Mouse (Mus musculus): ENCODE measurements around the gene Tmem87b.

Gene Tmem87b

DNA sequence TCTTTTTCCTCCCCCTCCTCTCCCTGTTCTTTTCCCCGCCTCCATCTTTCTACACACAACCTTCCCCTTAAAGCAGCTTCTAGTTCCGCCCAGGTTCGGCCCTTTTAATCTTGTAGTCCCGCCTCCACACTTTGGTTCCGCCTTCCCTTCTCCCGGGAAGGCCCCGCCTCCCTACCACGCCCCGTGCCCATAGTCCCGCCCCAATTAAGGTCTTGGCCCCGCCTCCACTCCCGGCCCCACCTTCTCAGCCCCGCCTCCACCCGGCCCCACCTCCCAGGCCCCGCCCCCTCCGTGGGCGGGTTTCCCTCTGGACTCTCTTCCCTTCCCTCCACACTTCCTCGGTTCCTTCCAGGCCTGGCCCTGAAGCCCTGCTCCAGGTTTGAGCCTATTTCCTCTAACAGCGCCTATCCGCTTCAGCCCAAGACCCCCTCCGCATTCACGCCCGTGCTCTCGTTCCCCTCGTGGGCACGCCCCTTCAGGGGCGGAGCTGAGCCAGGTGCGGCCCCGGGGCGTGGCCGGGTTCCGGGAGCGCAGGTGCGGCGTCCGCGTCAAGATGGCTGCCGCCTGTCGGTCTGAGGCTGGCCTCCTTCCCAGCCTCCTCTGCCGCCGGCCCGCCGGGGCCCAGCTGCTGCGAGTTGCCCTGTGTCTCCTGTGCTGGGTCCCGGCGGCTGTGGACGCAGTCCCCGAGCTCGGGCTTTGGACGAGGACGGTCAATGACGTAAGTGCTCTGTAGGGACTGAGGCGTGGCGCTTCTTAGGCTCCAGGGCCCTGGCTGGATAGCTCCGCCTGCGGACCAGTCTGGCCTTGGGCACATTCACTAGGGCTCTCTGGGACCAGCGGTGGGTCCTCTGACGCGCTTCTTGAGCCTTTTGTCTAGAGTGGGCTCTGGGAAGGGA is at the start of gene Tmem87b:
Gene Tmem87b, plus strand, starts transcription at position 333 of the 896 bp plus-strand sequence.
- DNase-seq, result peak; percentile 99

DNA sequence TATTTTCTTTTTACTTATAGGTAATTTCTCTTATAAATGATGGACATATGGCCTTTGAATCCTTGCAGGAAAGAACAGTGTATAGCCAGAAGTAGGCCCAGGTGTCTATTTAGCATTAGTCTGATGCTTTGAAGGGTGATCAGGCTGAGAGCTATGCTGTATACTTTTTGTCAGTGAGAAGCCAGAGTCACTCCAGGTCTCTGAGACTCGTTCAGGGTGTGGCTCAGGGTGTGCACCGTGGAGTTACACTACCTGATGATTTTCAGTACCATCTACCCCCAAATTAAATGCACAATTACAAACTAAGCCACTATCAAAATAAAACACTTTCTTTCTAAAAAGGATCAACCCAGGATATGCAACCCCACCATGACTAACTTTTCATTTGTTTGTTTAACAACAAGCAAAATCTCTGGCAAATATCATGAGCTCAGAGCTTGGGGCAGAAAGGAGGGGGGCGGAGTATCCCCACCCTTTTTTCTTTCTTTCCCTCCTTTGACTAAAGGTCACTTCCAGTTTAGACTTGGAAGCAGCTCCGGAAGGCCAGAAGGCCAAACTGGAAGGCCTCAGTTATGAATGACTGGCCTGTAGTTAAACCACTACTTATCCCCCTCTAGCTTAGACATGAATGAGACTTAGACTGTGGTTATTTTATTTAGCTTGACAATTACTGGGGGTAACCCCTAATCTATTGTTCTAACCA is 49.2 kb upstream of the Tmem87b start:
- peak; percentile 70 for DNase-seq

DNA sequence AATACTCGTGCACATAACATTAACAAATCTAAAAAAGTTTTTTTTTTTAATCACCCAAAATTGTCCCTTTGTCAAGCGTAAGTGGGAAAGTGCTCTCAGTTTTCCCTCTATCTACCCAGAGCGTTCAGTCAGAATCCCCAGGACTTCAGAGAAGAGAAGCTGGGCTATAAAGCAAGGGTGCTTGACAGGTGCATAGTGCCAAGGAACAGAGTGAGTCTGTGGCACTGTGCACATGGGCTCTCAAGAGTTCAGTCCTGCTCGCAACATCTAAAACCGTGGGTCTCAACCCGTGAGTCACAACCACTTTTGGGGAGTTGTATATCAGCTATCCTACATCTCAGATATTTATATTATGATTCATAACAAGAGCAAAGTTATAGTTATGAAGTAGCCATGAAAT is 47.4 kb upstream of the Tmem87b start:
- DNase-seq, result peak; percentile 50

DNA sequence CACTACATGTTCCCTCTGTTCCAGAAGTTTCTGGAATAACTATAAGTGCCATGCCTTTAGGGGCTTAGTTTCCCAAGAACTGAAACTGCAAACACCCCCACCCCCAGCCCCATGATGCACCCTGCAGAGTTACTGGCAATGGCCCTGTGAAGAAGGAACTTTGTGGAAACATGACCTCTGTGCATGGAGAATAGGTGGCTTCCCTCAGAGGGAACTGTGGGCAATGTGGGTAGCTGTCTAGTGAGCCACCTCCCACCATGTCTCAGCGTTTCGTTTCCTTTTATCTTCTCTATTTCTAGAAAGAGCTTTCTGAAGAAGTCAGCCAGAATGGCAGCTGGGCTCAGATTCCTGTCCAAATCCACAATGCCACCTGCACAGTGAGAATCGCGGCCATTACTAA is 46.9 kb upstream of the Tmem87b start:
- DNase-seq, result peak; percentile 94

DNA sequence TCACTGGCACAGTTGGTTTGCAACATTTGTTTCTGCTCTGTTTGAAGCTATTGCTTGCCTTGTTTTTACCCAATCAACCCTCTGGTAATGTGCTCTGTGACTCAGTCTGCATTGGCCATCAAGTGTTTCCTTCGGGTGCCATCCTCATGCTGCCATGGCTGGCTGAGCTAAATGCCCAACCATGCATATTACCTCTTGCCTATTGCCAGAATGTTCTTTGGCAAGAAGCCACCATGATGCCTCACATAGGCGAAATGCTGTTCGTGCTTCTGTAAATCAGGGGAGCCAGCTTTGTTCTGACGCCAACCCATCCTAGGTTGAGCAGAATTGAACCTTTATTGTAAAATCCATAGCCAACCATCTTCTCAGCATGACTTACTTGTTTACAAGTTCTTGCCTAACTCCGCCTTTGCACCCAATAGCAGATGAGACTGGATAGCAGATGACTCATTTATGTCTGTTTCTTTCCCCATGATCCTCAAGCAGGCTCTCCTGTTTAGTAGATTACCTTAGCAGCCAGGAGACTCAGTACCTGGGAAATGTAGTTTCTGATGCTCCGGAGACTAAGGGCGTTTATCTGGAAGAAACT is 46.1 kb upstream of the Tmem87b start:
- DNase-seq, result peak; percentile 40

DNA sequence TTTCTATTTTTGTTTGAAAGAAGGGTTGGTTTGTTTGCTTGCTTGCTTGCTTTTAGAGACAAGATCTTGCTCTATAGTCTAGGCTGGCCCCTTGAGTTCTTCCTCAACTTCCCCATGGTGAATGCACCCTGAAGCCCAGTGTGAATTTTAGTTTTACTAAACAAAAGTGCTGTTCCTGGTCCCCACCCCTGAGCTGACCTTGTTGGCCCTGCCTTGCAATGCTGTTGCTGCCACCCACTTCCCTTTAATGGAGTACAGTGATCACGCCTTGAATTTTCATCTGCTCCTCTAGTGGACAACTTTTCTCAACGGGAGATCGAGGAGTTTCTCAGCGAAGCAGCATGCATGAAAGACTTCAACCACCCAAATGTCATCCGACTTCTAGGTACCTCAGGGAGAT is 35.7 kb upstream of the Tmem87b start:
- no peak for DNase-seq

DNA sequence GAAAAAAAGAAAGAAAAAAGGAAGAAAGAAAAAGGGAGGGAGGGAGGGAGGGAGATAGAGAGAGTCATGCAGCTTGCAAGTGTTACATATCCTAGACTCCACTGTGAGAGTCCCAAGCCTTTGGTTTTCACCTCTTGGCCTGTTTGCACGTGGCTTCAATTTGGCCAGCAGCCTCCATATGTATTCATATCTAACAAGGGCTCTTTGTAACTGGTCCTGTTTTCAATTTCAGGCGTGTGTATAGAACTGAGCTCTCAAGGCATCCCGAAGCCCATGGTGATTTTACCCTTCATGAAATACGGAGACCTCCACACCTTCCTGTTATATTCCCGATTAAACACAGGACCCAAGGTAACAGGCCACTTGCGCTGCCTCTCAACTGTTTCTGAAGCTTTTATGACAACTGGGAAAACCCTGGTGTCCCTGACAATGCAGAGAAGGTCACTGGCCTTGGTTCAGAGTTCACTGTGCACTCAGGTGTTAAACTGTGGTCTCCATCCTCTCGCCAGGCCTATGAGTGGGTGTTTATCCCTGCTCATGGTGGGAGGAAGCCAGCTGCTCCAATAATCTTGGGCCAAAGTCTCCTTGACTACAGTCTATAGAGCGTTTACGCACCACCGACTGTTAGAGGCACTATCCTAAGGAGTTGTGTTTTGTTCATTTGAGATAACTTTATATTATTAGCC is 34.1 kb upstream of the Tmem87b start:
- DNase-seq, result no peak

DNA sequence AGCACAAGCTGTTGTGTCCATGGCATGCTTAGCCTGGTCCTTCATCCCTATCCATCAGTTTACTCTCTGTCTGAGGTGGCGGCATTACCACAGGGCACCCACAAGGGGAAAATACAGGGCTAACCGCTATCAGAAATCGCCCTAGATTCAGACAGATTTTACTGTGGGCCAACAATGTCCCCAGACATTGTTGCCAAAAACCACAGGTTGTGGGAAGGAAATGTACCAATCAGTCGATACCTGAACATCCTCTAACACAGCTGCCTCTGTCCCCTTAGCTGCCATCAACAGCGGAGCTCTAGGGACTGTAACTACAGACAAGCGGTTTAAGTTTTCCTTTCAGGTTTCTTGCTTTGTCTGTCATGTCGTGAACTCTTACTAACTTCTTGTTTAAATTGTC is 33.1 kb upstream of the Tmem87b start:
- DNase-seq, result no peak

DNA sequence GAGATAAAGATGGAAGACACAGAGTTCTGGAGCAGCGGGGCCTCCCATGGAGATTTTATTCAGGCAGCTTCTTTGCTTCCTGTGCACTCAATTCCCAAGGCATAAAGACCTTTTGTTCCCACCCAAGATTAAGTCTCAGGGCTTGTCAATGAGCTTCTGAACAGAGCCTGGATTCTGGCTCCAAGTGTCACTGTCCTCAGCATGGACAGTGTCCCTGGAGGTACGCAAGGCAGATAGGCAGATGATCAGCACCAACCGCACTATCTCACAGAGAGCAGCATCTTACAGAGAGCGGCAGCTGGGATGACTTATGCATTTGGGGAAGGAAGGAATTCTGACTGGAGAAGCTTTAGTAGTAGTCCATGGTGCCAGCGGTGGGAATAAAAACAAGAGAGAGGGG is 31.6 kb upstream of the Tmem87b start:
- DNase-seq, result peak; percentile 94

DNA sequence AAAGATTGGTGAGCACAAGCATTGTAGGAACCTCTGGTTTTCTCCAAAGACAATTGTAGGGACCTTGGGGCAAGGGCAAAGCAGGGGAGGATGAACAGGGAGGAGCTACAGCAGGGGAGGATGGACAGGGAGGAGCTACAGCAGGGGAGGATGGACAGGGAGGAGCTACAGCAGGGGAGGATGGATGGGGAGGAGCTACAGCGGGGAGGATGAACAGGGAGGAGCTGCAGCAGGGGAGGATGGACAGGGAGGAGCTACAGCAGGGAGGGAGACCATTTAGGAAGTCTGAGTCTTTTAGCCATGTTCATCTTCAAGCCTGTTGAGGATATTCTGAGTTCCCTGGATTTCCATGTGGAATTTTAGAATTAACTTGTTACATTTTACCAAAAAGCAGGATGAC is 31.1 kb upstream of the Tmem87b start:
- DNase-seq, result no peak

DNA sequence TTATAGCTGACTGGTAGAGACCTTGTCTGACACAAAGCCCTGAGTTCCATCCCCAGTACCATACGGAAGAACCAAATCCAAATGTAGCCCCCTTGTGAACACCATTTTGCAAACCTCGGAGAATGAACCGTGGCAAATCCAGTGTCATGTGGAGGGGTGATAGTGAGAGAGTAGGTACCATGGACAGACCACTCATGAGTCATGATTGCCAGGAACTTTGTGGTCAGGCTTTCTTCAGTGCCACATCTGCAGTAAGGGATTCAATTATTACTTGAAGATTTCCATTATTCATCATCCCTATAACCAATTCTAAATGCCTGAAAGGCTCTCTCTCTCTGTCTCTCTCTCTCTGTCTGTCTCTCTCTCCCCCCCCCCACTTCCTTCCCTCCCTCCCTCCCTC is 30.1 kb upstream of the Tmem87b start:
- DNase-seq, result no peak

DNA sequence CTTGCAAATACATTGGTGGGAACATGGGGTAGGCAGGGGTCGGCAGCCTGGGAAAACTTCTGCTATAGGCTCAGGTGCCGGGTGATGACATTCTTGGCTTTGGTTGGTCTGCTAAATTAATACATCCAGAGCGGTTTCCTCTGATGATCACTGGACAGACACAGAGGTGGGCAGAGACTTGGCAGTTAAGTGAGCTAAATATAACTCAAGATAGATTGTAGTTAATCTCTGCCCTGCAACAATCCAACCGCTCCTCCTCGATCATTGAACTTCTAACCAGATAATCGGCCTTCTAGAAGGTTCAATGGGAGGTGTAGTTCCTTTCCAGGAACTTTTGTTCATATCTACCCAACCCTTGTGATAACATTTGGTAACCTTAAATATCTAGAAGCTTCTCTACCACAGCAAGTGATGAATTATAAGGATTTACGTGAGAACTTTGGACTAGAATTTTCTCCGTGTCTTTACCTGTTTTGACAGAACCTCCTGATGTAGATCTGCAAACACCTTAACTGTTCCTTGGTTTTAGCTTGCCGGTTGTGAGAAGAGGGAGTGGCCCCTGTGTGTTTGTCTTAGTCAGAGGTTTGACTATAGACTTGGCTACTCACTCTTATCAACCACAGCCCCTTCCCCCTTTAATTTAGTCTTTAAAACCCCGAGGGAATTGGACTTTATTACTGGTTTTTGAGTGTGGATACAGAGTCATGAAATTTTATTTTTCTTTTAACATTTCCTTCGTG is 26.9 kb upstream of the Tmem87b start:
- peak; percentile 48 for DNase-seq

DNA sequence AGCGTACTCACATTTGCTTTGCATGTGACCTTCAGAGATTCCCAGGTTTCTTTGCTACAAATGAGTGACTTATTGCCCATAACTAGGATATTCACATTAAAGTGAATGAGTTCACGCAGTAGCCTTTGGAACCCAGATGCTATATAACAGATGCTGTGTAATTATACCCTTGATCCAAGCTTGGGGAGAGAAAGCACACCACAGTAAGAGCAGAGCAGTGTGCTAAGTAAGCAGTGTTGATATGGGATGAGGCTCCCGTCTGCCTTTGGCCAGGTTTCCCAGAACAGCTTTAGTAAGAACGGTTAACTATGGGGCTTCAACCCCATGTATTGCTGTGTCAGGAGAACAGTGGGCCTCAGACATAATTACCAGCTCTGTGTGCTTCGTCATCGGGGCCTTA is 24.0 kb upstream of the Tmem87b start:
- DNase-seq, result no peak

DNA sequence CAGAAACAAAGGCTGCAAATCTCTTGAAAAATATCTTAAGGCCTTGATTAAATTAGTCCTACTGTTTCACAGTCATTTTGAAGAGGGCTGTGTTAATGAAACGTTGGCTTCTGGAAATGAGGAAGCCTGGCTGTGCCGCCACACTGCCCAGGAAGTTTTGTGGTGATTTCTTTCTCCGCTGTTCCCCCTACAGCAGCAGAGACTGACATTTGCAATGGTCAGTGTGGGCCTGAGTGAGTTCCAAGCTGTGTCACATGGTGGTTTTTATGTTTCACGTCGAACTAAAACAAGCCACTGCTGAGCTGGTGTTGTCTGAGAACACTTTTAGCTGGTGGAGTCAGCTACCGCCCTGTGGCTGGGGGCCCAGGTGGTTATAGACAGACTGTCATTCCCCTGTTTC is 21.5 kb upstream of the Tmem87b start:
- peak; percentile 96 for DNase-seq

DNA sequence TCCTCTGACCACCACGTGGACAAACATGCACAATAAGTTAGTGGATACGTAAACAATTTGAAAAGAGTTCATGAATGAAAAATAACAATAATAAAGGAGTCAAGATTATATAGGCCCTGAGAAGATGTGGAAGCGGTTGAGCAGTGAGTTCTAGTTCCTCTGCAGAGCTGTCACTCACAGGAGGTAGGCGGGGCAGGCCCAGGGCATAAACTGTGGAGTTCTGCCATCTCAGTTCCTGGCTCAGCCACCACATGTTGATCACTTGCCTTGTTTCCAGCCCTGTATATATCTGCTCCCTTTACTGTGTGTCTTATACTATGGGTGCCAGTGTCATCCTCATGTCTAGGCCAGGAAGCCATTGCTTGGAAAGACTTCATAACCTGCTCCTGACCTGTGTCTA is 14.5 kb upstream of the Tmem87b start:
- DNase-seq, result peak; percentile 92

DNA sequence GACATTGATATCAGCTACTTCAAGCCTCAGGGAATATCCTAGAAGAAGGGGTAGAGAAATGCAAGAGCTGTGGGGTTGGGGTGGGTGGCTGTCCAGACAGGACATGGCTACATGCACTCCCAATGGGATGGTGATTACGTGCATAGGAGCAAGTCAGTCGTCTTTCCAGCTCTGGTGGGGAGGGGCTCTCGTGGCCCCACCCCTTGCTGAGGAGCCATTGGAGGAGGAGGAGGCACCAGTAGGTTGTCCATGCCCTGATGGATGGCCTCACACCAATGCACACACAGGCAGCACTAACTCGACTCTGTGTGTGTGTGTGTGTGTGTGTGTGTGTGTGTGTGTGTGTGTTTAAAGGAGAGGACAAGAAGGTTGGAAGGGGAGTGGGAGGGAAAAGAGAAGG is 12.6 kb upstream of the Tmem87b start:
- peak; percentile 85 for DNase-seq

DNA sequence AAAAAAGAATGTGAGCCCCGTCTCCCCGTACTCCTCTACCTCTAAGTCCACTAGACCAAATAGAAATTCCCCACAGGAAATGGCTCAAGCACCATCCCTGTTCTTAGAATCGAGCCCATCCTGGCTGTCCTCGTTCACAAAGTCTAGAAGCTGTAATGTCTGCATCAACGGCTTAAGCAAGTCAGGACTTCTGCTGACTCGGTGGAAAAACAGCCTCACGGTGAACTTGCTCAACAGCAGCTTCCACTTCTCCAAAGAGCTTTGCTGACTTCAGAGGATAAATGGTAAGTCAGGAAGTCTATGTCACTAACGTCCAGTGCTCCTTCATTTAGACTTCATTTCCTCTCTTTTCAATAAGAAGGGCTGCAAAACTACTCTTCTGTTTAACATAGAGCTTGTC is 11.4 kb upstream of the Tmem87b start:
- DNase-seq, result peak; percentile 97

DNA sequence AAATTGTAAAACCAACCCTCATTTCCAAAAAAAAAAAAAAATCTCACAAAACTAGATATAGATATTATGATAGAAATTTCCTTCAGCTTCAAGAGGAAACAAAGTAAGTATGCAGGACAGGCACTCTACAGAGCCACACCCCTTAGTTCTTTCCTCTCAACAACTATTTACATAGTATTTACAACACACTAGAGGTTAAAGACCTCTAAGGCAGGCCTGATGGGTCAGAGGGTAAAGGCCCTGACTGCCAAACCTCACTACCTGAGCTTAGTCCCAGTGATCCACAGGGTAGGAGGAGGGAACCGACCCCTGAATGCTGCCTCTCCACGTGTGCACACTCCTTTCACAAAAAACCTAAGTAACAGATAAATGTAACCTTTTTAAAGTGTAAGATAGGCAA is 5.2 kb upstream of the Tmem87b start:
- peak; percentile 45 for DNase-seq

DNA sequence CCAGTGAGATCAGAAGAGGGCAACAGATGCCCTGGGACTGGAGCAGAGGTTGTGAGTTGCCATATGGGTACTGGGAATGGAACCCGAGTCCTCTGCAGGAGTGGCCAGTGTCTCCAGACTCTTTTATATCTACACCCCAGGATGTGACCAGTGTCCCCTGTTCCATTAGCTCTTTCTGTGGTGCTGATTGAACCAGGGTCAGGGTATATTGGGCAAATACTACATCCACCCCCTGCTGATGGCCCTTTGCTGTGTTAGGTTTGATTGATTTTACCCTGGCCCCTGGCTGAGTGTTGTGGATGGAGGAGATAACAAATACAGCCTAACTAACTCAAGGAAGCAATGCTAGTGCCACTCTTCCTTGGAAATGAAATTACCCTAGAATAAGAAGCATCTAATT is 1.6 kb upstream of the Tmem87b start:
- DNase-seq, result peak; percentile 90

DNA sequence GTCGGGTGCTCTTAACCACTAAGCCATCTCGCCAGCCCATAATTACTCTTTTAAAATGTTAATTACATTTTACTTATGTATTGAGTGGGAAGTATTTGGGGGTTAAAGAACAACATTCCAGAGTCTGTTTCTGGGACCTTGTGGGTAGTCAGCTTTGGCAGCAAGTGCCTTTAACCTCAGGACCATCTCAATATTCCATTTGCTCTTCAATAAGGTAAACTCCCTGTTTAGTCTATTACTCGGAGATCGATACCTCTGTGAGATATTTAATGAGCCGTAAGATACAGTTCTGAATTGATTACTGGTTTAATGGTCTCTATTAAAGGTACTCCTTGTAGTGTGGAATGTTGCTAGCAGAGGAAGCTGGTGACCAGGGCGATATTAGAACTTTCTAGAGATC is 1.0 kb upstream of the Tmem87b start:
- DNase-seq, result peak; percentile 31

DNA sequence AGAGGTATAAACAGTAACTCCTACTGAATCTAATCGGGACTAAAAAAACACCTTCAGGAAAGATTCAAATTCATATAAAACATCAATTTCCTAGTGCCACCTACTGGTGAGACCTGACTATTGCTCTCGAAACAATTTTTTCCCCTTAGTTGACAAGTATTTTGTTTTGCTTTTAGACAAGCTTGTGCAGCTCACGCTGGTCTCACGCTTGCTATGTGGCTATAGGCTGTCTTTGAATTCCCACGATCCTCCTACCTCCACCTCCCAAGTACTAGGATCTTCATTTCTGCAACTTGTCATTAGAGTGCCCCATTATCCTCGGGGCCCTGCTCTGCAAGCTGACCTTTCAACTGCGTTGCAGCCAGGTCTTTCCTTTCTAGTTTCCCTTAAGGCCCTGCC is 532 bp upstream of the Tmem87b start:
- DNase-seq, result no peak

DNA sequence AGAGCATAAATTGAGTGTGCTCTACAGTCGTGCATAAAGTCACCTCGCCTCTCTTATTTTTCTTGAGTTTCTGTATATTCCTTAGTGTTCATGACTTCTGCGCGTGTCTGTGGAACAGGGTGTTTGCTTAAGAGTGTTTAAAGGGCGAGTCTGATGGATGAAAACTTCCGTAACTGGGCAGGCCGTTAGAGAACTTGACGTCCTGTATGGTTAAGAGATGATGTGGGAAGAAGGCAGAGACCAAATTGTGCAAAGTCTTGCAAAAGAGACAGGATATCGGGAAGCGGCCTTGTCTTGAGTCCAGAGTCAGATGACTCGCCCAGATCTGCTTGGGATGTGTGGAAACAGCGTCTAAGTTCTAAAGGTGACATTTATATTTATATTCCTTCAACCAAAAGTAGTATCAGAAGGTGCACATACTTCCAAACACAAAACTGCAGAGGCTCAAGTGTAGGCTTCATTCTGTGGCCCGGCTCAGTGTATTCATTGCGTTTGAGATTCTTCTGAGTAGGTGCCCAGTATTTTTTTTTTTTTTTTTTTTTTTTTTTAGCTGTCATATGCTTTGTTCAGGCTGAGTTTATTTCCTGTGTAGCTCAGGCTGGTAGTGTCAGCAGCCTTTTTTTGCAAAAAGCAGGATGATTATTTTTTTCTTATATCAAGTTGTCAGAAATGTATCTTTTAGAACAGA is 1.2 kb downstream of the Tmem87b start:
- peak; percentile 94 for DNase-seq
